Mouse (Mus musculus): Measurements from ENCODE around the gene Atp1a2. TPM values are rescaled to one million over a fixed set of nuclear protein-coding genes. Genes with fewer than 3 reads are reported as not detected.

Atp1a2 gene
- polyA plus RNA-seq, 2 experiments from 2014 or later = 0.08 to 0.12 TPM

GRCm38 (mm10) chr1:172323801-172324359 is 26.0 kb upstream of the Atp1a2 start:
- no peak for ATAC-seq

- ATAC-seq = no peak
These were observed 25.4 kb upstream of the Atp1a2 start for GRCm38 (mm10) chr1:172323298-172323697.

GRCm38 (mm10) chr1:172322725-172323124 is 24.9 kb upstream of the Atp1a2 start:
- no peak for ATAC-seq

GRCm38 (mm10) chr1:172319921-172320411 is 22.1 kb upstream of the Atp1a2 start:
- no peak for ATAC-seq

GRCm38 (mm10) chr1:172319346-172319745 is 21.5 kb upstream of the Atp1a2 start:
- ATAC-seq = no peak

- no peak for ATAC-seq
These were observed 20.7 kb upstream of the Atp1a2 start for GRCm38 (mm10) chr1:172318424-172319035.

GRCm38 (mm10) chr1:172317946-172318345 is 20.1 kb upstream of the Atp1a2 start:
- no peak for ATAC-seq

- ATAC-seq = no peak
These were observed 19.6 kb upstream of the Atp1a2 start for GRCm38 (mm10) chr1:172317431-172317830.

- no peak for ATAC-seq
These were observed 17.0 kb upstream of the Atp1a2 start for GRCm38 (mm10) chr1:172314911-172315310.

- no peak for ATAC-seq
These were observed 15.9 kb upstream of the Atp1a2 start for GRCm38 (mm10) chr1:172313613-172314411.

- ATAC-seq = no peak
These were observed 15.1 kb upstream of the Atp1a2 start for GRCm38 (mm10) chr1:172312768-172313561.

GRCm38 (mm10) chr1:172311921-172312767 is 14.3 kb upstream of the Atp1a2 start:
- peak; percentile 51 for ATAC-seq

- ATAC-seq = peak; percentile 44
These were observed 13.5 kb upstream of the Atp1a2 start for GRCm38 (mm10) chr1:172311248-172311906.

GRCm38 (mm10) chr1:172309699-172310398 is 12.0 kb upstream of the Atp1a2 start:
- peak; percentile 35 for ATAC-seq

- ATAC-seq = no peak
These were observed 10.5 kb upstream of the Atp1a2 start for GRCm38 (mm10) chr1:172308409-172308808.

GRCm38 (mm10) chr1:172307936-172308335 is 10.1 kb upstream of the Atp1a2 start:
- ATAC-seq = no peak

- no peak for ATAC-seq
These were observed 9.0 kb upstream of the Atp1a2 start for GRCm38 (mm10) chr1:172306885-172307284.

GRCm38 (mm10) chr1:172306196-172306595 is 8.3 kb upstream of the Atp1a2 start:
- ATAC-seq = peak; percentile 48

- ATAC-seq = no peak
These were observed 7.8 kb upstream of the Atp1a2 start for GRCm38 (mm10) chr1:172305635-172306034.

- ATAC-seq = no peak
These were observed 7.3 kb upstream of the Atp1a2 start for GRCm38 (mm10) chr1:172305153-172305552.

- no peak for ATAC-seq
These were observed 6.6 kb upstream of the Atp1a2 start for GRCm38 (mm10) chr1:172304443-172304842.
